Mouse (Mus musculus): Measurements from ENCODE around the gene Barx2. TPM values are rescaled to one million over a fixed set of nuclear protein-coding genes. Genes with fewer than 3 reads are reported as not detected.
A peak's percentile ranks its signal among the peaks of the same experiment; 100 is the strongest.

The Barx2 gene
- polyA plus RNA-seq, 1 experiment from 2014 or later, result not detected

- Histone ChIP-seq H3K9ac (replicated peaks) (no peak overlapping the region), H3K9me3 (ENCODE audit: low read length) (no peaks in the 10 kb centered on the region), H3K27me3 (ENCODE audit: insufficient read depth, low read length) (peaks cover 3% of the 10 kb centered on the region; the same call in 1 of the 2 replicates), H3K4me3 (ENCODE audit: low read depth, low read length) (no peak overlapping the region), H3K4me1 (ENCODE audit: insufficient read depth) (no peaks in the 10 kb centered on the region), H3K27ac (ENCODE audit: low read depth) (no peak overlapping the region), H3K4me2 (ENCODE audit: low read depth, low read length) (no peak overlapping the region), H3K36me3 (replicated peaks; ENCODE audit: insufficient read depth, low read length) (no peaks in the 10 kb centered on the region)
- TF ChIP-seq EP300 (IDR thresholded peaks at IDR 0.05; ENCODE audit: low read depth), result no peak
- TF ChIP-seq CTCF (IDR thresholded peaks at IDR 0.05; ENCODE audit: low read depth), result peak; percentile 38
- 6% methylated on average over 20 of the region's 20 CpGs for whole genome bisulfite sequencing (ENCODE audit: insufficient replicate concordance)
- ATAC-seq (no peak), DNase-seq (no peak)
Observed at GRCm38 (mm10) chr9:31858720-31859340, 54.4 kb downstream of the Barx2 start.

DNA sequence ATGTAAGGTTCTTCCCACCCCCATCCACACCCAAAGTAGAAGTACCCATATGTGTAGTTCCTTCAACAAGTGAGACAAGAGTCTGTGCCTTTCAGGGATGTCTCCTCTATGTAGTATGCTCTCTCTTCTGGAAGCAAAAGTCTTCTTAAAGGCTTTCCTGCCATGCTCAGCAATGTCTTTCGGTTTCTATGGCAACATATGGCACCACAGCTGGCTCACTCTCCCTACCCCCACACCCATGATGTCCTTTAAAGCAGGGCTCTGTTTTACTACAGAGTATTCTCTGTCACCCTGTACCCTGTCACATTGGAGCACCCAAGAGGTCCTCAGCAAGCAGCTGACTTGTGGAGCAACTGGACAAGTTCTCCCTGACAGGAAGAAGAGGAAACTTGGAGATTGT lies 55.8 kb downstream of the Barx2 start:
- TF ChIP-seq CTCF (IDR thresholded peaks at IDR 0.05; ENCODE audit: low read depth) (no peak), EP300 (IDR thresholded peaks at IDR 0.05; ENCODE audit: low read depth) (no peak)
- no peak overlapping the region for H3K9ac ChIP-seq (replicated peaks)
- no peak overlapping the region for H3K4me2 ChIP-seq (ENCODE audit: low read depth, low read length)
- 79% methylated on average over 1 of the region's 1 CpGs for WGBS (ENCODE audit: insufficient replicate concordance)
- DNase-seq, result no peak
- H3K36me3 ChIP-seq (replicated peaks; ENCODE audit: insufficient read depth, low read length), result no peaks in the 10 kb centered on the region
- no peaks in the 10 kb centered on the region for H3K4me1 ChIP-seq (ENCODE audit: insufficient read depth)
- H3K27ac ChIP-seq (ENCODE audit: low read depth), result no peak overlapping the region
- no peaks in the 10 kb centered on the region for H3K9me3 ChIP-seq (ENCODE audit: low read length)
- no peak for ATAC-seq
- H3K27me3 ChIP-seq (ENCODE audit: insufficient read depth, low read length), result peaks cover 3% of the 10 kb centered on the region; the same call in 1 of the 2 replicates
- H3K4me3 ChIP-seq (ENCODE audit: low read depth, low read length), result no peak overlapping the region

DNA sequence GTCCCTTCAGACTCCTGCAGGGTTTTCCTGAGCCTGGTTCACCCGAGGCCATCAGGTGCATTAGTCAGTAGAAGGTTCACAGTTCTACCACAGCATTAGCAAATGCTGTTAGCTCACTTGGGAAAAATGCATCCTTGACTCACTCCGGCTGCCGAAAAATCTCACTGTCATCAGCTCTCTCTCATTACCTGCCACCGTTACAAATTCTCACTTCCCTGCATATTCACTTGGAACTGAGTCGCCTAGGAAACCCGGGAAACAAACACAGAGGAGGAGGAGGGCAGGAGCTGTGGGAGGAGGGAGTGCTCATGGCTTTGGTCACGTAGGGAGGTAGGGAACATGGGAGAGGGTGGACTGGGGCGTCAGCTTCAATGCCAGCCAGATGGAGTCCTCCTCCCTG lies 56.8 kb downstream of the Barx2 start:
- H3K27ac ChIP-seq (ENCODE audit: low read depth), result no peak overlapping the region
- WGBS (ENCODE audit: insufficient replicate concordance), result 35% methylated on average over 8 of the region's 8 CpGs

DNA sequence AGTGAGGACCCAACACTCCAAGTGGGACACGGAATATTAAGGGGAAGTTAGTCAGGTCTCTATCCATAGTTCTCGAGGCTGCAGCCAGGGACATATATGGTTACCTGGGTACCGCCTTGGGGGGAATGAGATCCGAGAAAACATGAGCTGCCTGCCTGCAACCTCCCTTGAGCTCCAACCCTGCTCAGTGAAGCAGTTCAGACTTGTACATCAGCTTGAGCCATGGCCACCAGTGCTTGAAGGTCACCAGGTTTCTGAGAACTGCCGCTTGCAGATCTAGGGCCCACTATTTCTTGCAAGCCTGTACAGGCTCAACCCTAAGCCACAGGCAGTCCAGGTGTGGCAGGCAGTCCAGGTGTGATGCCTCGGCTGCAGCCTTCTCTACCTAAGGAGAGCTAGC lies 57.6 kb downstream of the Barx2 start:
- TF ChIP-seq EP300 (IDR thresholded peaks at IDR 0.05; ENCODE audit: low read depth), result no peak
- no peak for TF ChIP-seq CTCF (IDR thresholded peaks at IDR 0.05; ENCODE audit: low read depth)
- Histone ChIP-seq H3K9me3 (ENCODE audit: low read length) (no peaks in the 10 kb centered on the region), H3K4me3 (ENCODE audit: low read depth, low read length) (no peak overlapping the region), H3K27ac (ENCODE audit: low read depth) (no peak overlapping the region), H3K4me1 (ENCODE audit: insufficient read depth) (no peaks in the 10 kb centered on the region), H3K36me3 (replicated peaks; ENCODE audit: insufficient read depth, low read length) (no peaks in the 10 kb centered on the region), H3K27me3 (ENCODE audit: insufficient read depth, low read length) (peaks cover 3% of the 10 kb centered on the region; the same call in 1 of the 2 replicates), H3K4me2 (ENCODE audit: low read depth, low read length) (no peak overlapping the region), H3K9ac (replicated peaks) (no peak overlapping the region)
- DNase-seq (no peak), ATAC-seq (no peak)
- 75% methylated on average over 6 of the region's 6 CpGs for WGBS (ENCODE audit: insufficient replicate concordance)

More for the DNA sequence above, 56.8 kb downstream of the Barx2 start:
- H3K9me3 ChIP-seq (ENCODE audit: low read length), result no peaks in the 10 kb centered on the region
- H3K9ac ChIP-seq (replicated peaks), result no peak overlapping the region
- H3K4me2 ChIP-seq (ENCODE audit: low read depth, low read length), result no peak overlapping the region
- H3K4me3 ChIP-seq (ENCODE audit: low read depth, low read length), result no peak overlapping the region
- H3K4me1 ChIP-seq (ENCODE audit: insufficient read depth), result no peaks in the 10 kb centered on the region
- ATAC-seq (no peak), DNase-seq (no peak)
- TF ChIP-seq EP300 (IDR thresholded peaks at IDR 0.05; ENCODE audit: low read depth), result no peak
- no peak for TF ChIP-seq CTCF (IDR thresholded peaks at IDR 0.05; ENCODE audit: low read depth)
- H3K36me3 ChIP-seq (replicated peaks; ENCODE audit: insufficient read depth, low read length), result no peaks in the 10 kb centered on the region
- H3K27me3 ChIP-seq (ENCODE audit: insufficient read depth, low read length), result peaks cover 3% of the 10 kb centered on the region; the same call in 1 of the 2 replicates

- DNase-seq (peak; percentile 78), ATAC-seq (peak; percentile 99)
- Histone ChIP-seq H3K4me1 (ENCODE audit: insufficient read depth) (no peaks in the 10 kb centered on the region), H3K9ac (replicated peaks) (no peak overlapping the region), H3K27ac (ENCODE audit: low read depth) (no peak overlapping the region), H3K9me3 (ENCODE audit: low read length) (no peaks in the 10 kb centered on the region), H3K27me3 (ENCODE audit: insufficient read depth, low read length) (no peaks in the 10 kb centered on the region), H3K4me2 (ENCODE audit: low read depth, low read length) (no peak overlapping the region), H3K36me3 (replicated peaks; ENCODE audit: insufficient read depth, low read length) (no peaks in the 10 kb centered on the region), H3K4me3 (ENCODE audit: low read depth, low read length) (no peak overlapping the region)
- WGBS (ENCODE audit: insufficient replicate concordance), result 40% methylated on average over 8 of the region's 8 CpGs
- TF ChIP-seq EP300 (IDR thresholded peaks at IDR 0.05; ENCODE audit: low read depth) (peak; percentile 61), CTCF (IDR thresholded peaks at IDR 0.05; ENCODE audit: low read depth) (no peak)
Observed at GRCm38 (mm10) chr9:31851710-31852109, 61.6 kb downstream of the Barx2 start.

DNA sequence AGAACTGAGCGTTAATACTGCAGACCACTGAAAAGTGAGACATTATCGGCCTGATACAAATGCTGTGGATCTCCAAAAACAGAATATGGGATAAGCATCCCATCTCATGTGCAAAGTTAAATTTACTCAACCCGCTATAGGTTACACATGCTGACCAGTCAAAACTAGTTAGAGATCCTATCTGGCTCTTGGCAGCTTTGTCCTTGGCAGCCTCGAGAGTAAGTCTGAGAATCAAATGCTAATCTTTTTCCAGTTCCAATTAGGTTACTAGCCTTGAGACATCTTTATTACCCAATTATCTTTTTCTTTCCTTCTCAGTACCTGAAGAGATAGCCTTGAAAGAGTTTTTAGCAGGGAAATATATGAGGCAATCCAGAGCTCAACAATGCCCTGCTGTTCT lies 62.6 kb downstream of the Barx2 start:
- no peak for DNase-seq
- Histone ChIP-seq H3K9ac (replicated peaks) (no peak overlapping the region), H3K27me3 (ENCODE audit: insufficient read depth, low read length) (no peaks in the 10 kb centered on the region), H3K4me3 (ENCODE audit: low read depth, low read length) (no peak overlapping the region), H3K36me3 (replicated peaks; ENCODE audit: insufficient read depth, low read length) (no peaks in the 10 kb centered on the region), H3K4me2 (ENCODE audit: low read depth, low read length) (no peak overlapping the region), H3K27ac (ENCODE audit: low read depth) (no peak overlapping the region), H3K9me3 (ENCODE audit: low read length) (no peaks in the 10 kb centered on the region), H3K4me1 (ENCODE audit: insufficient read depth) (no peaks in the 10 kb centered on the region)
- ATAC-seq, result no peak
- no peak for TF ChIP-seq CTCF (IDR thresholded peaks at IDR 0.05; ENCODE audit: low read depth)
- no peak for TF ChIP-seq EP300 (IDR thresholded peaks at IDR 0.05; ENCODE audit: low read depth)
- WGBS (ENCODE audit: insufficient replicate concordance), result 80% methylated on average over 4 of the region's 4 CpGs

Data from liver, postnatal 0 days (tissue).